Mouse (Mus musculus): Measurements from ENCODE around the gene Sec24b.

- TF ChIP-seq SMC3 (IDR thresholded peaks at IDR 0.05; ENCODE audit: low read depth, low read length) (no peak), TCF12 (IDR thresholded peaks at IDR 0.05; ENCODE audit: low read depth, low read length) (no peak), CTCF (IDR thresholded peaks at IDR 0.05 in 2 of 3, conservative IDR thresholded peaks at IDR 0.05 in 1 of 3; ENCODE audit: control insufficient read depth in 1 of 3, insufficient read depth in 1 of 3, low read depth in 2 of 3, low read length in 3 of 3, poor library complexity in 1 of 3, severe bottlenecking in 1 of 3) (no peak), JUND (IDR thresholded peaks at IDR 0.05; ENCODE audit: low read depth, low read length) (no peak), RCOR1 (IDR thresholded peaks at IDR 0.05; ENCODE audit: low read depth, low read length) (no peak), MAZ (IDR thresholded peaks at IDR 0.05; ENCODE audit: low read depth, low read length) (no peak), CHD2 (IDR thresholded peaks at IDR 0.05; ENCODE audit: low read length) (no peak)
These were observed 64.0 kb downstream of the Sec24b start for GRCm38 (mm10) chr3:129997324-129997723.
